Mouse (Mus musculus): Measurements from ENCODE around the gene Tmcc2.
A peak's percentile ranks its signal among the peaks of the same experiment; 100 is the strongest.
"Not testable (repeated sequence)": the region's sequence is repeated elsewhere in the genome, so short reads cannot be mapped to it uniquely, and the experiment has no call there.

Gene Tmcc2

DNA sequence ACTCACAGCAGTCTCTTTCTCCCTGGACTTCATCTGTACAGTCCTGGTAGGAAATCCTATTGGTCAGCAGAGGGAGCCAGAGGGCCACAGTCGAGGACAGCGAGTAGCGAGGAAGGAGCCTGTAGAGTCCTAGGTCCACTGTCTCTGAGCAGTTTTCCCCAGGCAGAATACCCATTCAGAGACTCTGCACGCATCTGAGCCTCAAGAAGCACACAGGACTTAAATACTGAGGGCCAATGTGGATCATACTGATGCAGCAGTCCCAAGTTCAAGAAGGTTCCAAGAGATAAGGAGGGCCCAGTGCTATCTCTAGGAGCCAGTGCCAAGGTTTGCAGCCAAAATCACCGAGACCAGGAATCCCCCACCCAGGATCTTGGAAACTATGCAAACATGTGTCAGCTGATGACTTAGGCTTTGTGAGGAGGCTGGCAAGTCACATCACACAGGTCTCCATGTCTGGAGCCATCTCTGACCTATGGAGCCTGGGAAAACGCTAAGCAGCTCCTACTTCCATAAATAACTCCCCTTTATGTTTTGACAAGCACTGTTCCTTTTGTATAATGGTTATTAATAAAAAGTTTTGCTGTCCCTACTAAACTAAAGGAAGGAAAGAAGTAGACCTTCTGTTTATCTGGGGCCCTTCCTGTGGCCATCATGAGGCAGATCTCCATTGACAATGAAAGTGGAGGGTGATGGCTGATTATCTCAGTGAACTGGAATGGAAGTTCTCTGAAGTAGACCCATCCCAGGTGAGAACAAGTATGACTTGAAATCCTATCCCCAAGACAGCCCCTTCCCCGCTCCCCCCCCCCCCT is 23.2 kb downstream of the Tmcc2 start:
- DNase-seq (ENCODE audit: low read depth) = peak; percentile 87

DNA sequence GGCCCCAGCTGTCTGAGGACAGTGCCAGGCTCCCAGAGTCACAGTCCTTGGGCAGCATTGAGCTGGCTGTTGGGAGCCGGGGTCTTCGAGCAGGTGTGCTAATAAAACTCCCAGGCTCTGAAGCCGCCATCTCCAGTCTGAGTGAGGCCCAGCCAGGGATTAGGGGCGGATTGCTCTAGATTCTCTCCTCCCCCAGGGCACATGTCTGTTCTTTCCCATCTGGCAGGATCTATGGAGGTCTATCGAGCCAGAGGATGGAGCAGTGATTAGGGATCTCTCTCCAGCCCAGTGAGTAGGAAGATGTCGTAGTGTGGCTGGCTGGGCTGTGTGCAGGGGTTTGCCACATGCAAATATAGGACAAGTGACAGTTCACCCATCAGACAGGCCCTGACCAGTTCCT is 24.1 kb downstream of the Tmcc2 start:
- DNase-seq (ENCODE audit: low read depth) = no peak

DNA sequence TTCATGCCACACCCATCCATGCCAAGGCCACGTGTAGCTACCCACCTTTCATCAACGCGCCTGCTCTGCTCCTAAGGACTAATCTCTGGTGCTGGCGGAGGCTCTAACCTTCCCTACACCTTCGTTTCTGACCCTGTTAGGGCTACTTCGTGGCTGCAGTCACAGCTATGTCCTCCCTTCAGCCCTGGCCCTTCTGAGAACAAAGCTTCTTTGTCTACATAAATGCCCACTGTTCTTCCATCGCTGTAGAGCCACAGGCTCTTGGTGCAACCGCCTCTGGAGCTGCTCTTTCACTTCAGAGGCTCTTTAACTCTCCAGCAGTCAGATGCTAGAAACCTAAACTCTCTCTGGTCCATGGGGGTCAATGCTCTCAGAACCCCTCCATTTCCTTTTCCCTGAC is 24.8 kb downstream of the Tmcc2 start:
- DNase-seq (ENCODE audit: low read depth) = no peak

DNA sequence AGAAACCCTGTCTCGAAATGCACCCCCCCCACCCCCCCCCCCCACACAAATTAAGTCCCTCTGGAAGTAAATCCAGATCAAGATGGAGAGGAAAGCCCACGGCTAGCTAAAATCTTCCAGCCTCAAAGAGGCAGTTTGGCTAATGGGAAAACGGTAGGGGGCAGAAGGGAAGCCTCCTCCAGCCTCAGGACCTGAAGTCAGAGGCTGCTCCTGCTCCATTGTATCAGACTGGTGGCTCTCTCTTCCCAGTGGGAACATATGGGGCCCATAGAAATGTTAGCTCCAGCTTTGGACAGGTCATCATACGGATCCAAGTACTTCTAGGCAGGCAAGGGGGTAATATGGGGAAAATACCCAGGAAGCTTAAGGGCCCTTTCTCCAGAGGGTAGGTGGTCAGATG is 25.4 kb downstream of the Tmcc2 start:
- DNase-seq (ENCODE audit: low read depth) = no peak

DNA sequence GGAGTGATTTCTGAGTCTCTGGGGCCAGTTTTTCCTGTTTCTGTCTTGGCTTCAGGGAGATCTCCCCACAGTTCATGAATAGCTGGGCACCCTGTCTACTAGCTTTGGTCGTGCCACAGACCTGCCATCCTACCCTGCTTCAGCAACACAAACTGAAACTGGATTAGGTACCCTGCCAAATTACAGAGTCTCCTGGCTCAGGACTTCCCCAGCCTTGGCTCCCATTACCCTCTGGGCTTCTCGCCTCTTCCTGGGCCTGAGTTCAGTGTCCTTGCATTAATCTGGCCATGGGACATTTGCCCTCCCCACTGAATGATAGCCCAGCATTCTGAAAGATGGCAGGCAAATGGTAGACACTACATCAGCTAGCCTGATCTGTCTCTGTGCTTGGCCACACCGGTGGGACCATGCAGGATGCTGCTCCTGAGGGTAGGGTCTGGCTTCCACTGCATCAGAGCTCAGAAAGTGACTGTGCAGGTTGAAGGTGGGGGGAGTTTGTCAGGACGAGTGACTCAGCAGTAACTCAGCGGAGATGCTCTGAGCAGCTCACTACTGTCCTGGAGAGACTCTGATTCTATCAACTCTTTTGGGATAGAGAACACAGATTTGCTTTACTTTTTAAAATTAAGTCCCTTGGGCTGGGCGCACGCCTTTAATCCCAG is 26.1 kb downstream of the Tmcc2 start:
- DNase-seq (ENCODE audit: low read depth) = no peak

DNA sequence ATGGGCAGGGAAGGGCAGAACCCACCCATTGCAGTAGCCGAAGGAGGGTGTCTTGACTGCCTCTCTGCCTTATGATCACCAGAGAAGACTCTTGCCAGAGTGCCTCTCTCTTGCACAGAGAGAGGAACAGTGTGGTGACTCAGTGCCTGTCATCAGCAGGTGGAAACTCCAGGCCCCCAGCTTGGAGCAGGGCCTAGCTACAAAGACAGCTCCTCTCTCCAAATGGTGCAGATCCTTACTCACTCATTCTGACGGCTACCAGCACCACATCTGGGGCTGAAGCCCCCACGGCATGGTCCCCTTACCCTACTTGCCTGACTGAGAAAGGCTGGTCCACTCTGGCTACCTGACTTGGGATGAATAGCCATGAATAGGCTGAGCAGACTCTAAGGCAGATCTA is 26.7 kb downstream of the Tmcc2 start:
- DNase-seq (ENCODE audit: low read depth) = no peak

DNA sequence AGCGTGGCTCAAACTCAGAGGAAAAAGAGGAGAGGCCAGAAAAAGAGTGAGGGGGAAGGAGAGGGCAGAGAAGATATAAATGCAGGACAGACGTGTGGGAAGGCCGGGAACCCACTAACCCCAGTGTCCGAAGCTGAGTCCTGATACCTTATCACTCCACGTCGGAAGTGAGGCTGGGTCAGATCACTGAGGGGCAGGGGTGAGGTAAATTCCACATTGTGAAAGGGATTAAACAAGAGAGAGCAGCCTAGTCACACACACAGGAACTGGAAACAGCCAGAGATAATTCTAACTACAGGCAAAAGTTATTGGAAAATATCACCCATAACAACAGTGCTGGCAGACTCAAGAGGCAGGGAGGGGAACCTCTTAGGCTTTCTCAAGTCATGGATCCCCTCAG is 29.1 kb downstream of the Tmcc2 start:
- DNase-seq (ENCODE audit: low read depth) = no peak

DNA sequence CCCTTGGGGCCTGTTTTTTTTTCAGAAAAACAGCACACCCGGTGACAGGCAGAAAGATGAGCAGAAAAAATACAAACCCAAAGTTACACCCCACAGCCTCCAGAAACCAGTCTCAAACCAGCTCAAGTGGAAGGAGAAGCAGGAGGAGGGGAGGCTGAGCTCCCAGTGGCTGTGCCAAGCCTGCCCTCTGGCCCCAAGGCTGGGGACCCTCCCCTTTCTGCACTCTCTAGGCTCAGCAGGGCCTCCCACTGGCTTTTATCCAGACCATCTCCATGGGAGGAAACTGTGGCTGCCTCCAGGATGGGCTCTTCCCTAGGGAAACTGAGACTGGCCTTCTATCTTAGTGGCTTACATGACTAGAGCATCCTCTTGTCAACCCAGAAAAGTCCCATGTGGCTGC is 34.2 kb downstream of the Tmcc2 start:
- DNase-seq (ENCODE audit: low read depth) = no peak

DNA sequence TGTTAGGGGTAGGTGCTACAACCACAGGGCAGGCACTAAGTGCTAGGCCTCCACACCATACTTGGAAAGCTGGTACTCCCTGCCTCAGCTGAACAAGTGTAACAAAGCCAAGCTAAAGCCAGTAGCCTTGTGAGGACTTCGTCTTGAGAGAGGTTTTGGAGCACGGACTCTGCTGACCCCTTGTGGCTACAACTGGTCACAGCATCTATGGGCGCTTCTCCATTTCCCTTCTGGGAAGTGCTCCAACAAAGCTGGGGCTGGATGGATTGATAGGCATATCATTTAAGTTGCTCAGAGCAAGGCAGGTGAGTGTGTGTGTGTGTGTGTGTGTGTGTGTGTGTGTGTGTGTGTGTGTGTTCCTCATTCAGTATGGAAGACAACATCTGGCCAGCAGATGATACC is 35.2 kb downstream of the Tmcc2 start:
- DNase-seq (ENCODE audit: low read depth) = peak; percentile 79

DNA sequence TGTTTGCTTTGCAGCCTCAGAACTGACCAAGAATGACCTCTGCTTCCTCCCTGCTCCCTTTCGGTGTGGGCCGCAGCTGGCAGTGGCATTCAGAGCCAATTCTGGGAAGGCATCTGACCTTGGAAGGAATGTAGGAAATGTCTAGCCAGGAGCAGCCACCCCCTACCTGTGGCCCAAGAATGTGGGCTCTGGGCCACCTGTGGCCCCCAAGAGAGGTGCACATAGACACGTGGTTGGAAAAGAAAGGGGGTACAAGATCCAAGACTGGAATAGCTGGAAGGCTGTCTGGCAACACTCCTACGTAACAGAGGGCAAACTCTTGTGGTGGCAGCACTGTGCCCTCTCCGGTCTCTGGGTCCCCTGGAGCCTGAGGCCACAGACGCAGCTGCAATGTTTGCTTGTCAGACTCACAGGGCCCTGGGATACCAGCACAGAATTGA is 35.9 kb downstream of the Tmcc2 start:
- no peak for DNase-seq (ENCODE audit: low read depth)

DNA sequence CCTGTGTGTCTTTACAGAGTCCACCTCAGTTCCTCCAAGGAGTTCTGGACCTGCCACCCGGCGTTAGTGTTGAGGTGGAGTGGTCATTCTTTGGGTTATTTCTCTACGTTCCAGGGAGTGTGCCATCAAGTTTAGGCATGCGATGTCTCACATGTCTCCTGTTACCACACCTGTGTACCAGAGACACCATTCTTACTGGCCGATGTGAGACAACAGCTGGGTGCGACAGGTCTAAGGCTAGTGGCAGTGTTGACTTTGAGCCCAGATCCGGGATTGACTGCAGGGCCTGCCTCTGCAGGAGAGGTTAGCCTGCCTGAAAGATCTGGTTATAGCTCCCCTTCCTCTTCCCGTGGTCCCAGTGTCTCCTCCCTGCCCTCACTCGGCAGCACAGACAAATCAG is 36.8 kb downstream of the Tmcc2 start:
- DNase-seq (ENCODE audit: low read depth) = no peak

DNA sequence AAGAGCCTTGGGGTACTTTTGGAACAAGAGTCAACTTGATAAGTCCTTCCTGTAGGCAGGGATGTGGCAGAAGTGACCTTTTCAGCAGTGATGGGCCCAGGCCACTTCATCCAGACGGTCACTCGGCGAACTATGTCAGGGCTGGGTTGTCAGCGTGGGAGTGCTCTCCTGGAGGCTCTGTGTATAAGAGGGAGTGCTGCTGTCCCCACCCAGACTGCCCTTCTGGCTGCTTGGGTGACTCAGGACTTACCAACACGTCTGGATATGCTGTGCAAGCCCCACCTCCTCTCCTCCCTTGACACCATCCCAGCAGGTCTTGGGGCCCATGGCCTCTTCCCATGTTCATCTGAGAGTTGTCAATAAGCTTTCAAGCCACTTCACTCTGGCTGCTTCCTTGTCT is 37.7 kb downstream of the Tmcc2 start:
- no peak for DNase-seq (ENCODE audit: low read depth)

DNA sequence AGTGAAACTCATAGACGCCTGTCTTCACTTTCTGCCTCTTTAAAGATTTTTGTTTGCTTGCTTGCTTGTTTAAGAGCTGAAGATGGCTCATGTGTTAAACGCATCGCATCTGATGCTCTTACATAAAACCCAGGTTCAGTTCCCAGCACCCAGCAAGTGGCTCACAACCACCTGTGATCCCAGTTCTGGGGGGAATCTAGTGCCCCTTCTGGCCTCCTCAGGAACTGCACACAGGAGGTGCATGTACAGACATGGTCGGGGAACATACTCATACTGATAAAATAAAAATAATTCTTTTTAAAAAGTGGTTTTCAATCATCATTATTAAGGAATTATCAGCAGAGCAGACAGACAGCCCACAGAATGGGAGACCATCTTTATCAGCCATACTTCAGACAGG is 40.0 kb downstream of the Tmcc2 start:
- DNase-seq (ENCODE audit: low read depth) = no peak

DNA sequence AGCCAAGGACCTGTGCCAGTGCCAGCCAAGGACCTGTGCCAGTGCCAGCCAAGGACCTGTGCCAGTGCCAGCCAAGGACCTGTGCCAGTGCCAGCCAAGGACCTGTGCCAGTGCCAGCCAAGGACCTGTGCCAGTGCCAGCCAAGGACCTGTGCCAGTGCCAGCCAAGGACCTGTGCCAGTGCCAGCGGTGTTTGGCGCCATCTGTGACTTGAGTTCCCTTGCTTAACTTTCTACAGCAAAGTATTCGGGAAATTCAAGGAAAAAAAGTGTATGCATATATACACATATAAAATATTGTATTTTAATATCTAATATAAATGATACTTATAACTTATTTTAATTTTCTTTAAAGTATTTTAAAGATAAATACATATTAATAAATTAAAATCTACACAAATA is 41.5 kb downstream of the Tmcc2 start:
- not testable (repeated sequence) for DNase-seq (ENCODE audit: low read depth)

DNA sequence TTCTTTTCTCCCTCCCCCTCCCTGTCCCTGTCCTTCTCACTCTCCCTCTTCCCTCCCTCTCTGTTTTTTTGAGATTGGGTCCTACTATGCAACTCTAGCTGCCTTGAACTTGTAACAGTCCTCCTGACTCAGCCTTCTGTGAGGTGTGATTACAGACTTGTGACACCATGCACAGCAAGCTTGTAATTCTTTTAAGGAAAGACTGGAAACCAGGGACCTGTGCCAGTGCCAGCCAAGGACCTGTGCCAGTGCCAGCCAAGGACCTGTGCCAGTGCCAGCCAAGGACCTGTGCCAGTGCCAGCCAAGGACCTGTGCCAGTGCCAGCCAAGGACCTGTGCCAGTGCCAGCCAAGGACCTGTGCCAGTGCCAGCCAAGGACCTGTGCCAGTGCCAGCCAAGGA is 42.0 kb downstream of the Tmcc2 start:
- not testable (repeated sequence) for DNase-seq (ENCODE audit: low read depth)

DNA sequence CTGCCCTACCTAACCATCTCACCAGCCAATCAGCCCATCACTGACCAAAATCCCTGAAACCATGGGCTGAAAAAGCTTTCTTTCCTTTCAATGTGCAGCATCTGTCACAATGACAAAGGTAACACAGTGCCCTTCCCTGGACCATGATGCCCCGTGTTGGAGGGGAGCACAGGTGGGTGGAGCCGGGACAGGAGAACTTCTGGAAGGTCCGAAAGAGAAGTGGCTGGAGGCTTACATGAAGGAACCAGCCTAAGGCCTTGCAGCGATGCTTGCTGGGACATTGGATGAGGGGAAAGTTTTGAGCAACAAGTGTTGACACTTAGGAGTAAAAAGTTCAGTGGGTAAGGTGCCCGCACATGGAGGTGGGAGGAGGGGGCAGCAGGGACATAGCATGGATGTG is 42.7 kb downstream of the Tmcc2 start:
- no peak for DNase-seq (ENCODE audit: low read depth)

DNA sequence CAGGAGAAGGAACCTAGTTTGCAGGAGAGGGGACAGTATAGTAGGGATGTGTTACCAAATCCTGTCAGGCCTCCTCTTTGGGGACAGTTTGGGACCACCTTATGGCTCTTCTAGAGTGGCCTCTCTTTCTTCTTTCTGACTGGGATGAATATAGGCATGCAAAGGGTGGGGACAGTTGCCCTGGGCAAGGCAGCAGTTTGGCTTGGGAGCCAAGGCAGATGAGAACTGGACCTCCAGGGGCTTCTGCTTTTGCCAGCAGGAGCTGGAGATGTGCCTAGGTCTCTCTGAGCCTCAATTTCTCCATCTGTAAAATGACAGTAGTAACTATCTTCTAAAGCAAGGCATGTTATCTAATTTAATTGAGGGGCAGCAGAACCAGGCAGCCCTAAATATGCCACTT is 44.1 kb downstream of the Tmcc2 start:
- no peak for DNase-seq (ENCODE audit: low read depth)

DNA sequence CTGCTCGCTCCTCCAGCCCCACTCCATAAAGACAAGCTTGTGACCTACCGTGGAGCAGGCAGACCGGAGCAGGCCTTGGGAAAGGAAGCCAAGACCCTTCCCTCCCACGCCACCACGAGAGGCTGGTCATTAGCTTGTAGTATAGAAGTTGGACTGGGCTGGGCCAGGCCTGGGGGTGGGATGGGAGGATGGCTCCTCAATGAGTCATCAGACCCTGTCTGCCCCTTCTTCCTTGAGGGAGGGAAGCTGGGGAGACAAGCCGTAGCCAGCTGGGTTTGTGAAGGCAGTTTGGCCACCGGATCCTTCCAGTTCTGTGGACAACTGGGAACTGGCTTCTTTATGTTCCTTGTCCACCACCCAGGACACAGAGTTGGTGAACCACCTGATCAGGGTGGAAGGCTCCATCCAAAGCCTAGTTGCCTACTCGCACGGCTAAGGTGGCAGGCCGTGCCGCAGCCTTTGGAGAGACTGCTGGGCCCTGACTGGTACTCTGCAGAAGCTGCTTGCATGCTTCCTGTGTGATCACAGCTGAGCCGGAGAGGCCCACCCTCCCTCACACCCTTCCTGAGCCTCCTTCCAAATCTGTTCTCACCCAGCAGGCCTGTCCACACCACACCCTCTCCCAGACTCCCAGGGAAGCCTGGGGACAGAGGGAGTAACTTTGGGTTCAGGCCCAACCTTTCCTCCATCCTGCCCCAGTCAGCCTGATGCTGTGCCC is 44.8 kb downstream of the Tmcc2 start:
- no peak for DNase-seq (ENCODE audit: low read depth)

DNA sequence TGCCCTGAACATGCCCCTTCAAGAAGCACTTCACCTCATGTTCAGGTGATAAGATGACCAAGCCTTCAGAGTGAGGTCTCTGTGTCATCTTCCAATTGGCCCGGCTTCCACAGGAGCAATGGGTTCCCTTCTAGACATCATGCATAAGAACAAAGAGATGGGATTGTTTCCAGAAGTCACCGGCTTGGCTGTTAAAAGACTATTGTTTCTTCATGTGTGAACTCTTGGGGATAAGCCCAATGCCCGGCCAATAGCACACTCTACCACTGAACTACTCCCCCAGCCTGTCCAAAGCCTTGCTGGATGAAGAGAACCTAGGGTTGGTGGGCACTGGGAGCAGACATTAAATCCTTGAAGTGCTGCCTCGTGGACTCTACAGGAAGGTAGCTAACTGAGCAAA is 45.6 kb downstream of the Tmcc2 start:
- DNase-seq (ENCODE audit: low read depth) = no peak

DNA sequence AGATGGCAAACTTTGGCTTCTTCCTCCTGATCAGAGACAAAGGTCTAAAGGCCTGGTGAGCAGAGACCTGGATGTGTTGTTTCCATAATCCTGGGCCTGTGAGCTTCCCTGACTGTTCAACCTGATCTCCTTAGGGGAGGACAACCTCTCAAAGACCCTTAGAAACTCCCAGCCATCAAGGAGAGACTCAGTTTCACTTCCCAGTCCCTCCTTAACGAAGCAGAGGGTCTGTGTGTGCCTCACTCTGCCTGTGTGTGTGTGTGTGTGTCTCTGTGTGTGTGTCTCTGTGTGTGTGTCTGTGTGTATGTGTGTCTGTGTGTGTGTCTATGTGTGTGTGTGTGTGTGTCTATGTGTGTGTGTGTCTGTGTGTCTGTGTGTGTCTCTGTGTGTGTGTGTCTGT is 47.4 kb downstream of the Tmcc2 start:
- DNase-seq (ENCODE audit: low read depth) = no peak

DNA sequence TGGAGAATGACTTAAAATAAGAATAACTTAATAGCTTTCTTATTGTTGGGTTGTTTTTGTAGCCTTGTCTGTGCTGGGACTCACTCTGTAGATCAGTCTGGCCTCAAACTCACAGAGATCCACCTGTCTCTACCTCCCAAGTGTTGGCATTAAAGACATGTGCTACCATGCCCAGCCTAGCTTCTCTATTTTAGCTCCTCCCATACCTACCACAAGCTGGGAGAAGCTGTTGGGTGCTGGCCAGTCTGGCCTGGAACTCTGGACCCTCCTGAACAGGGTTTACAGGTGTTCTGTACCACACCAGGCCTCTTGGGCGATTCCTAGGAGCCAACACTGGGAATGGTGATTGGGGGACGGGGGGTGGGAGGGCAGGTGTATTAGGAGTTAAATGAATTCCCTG is 47.9 kb downstream of the Tmcc2 start:
- no peak for DNase-seq (ENCODE audit: low read depth)

DNA sequence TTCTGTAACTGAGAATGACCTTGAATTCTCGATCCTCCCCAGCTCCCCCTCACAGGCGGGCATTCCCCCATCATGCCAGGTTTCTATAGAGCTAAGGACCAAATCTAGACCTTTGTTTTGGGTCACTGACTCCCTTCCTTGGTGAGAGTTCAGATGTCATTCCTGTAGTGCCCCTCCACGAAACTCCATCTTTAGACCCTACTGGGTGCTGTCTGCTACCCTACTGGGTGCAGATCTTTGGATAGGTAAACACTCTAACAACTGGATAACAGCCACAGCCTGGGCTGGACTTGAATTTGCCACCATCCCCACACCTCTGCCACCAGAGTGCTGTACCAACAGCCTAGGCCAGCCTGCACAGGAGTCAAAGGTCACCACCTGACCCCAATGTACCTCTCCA is 48.6 kb downstream of the Tmcc2 start:
- DNase-seq (ENCODE audit: low read depth) = no peak
